Mouse (Mus musculus) forebrain, embryonic 10.5 days (tissue): ENCODE results near the gene Senp8. TPM values are rescaled to one million over a fixed set of nuclear protein-coding genes. Genes with fewer than 3 reads are reported as not detected.

Experiments
- DNase-seq: peaks from one replicate; pipeline ENCODE4 v3.0.0-alpha.2; 2017; ENCODE audit warnings: low spot score; ENCODE audit errors: extremely low spot score
- H3K27ac ChIP-seq: fragments of 300-500 bp; sonication (generic); 2 replicates; pipeline ENCODE4 v1.5.1; 2016; ENCODE audit warnings: mild to moderate bottlenecking
- H3K27me3 ChIP-seq: fragments of 300-500 bp; sonication (generic); 2 replicates; pipeline ENCODE4 v1.6.1; 2016; ENCODE audit warnings: mild to moderate bottlenecking; ENCODE audit not compliant: poor library complexity, severe bottlenecking
- H3K36me3 ChIP-seq: fragments of 300-500 bp; sonication (generic); replicated peaks from 2 replicates; pipeline ENCODE4 v1.6.1; 2016; ENCODE audit warnings: mild to moderate bottlenecking, moderate library complexity
- H3K4me1 ChIP-seq: fragments of 300-500 bp; sonication (generic); 2 replicates; pipeline ENCODE4 v1.6.1; 2016
- H3K4me3 ChIP-seq: fragments of 300-500 bp; sonication (generic); 2 replicates; pipeline ENCODE4 v1.5.1; 2016; ENCODE audit warnings: mild to moderate bottlenecking, moderate library complexity
- H3K9me3 ChIP-seq: fragments of 300-500 bp; sonication (generic); 2 replicates; pipeline ENCODE4 v1.6.1; 2016; ENCODE audit warnings: mild to moderate bottlenecking, moderate library complexity
- WGBS: fragments of 180-500 bp; shearing (Covaris S2); methylation state at CpG from one replicate; pipeline ENCODE4 v1.1.7; 2016; 5-methylcytosine and 5-hydroxymethylcytosine counted together
- polyA plus RNA-seq: library from polyadenylated mRNA; unstranded; fragments of >200 nt; fragmentation: Nextera tagmentation; extraction: Ambion mirVana; gene quantifications from 2 replicates; pipeline ENCODE4 v1.2.1, GENCODE M21; 2016

Gene Senp8
- polyA plus RNA-seq, 1 experiment from 2014 or later = 16.1 TPM

DNA sequence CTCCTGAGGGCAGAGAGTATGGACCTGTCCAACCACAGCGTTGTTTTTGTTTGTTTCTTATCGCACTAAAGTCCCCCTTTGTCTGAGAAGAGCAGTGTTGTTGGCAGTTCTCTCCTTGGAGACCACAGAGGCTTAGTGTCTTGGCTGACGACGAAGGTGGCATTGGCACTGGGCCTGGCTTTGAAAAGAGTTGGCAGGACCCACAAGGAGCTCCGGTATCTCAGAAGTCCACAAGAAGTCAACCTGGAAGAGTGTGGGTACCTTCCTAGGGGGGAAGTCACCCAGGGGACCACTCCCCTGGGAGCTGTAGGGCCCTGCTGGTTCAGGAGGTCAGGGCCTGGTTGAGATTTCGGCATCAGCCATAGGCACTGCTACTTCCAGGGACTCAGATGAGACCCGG, 49.4 kb downstream of the Senp8 start:
- no peaks in the 10 kb centered on the region for H3K9me3 ChIP-seq
- H3K4me3 ChIP-seq = no peak overlapping the region
- peaks cover 8% of the 10 kb centered on the region; the same call in 1 of the 2 replicates for H3K4me1 ChIP-seq
- DNase-seq = no peak
- H3K27ac ChIP-seq = no peak overlapping the region
- WGBS = 91% methylated on average over 7 of the region's 7 CpGs
- H3K36me3 ChIP-seq = no peaks in the 10 kb centered on the region
- H3K27me3 ChIP-seq = no peaks in the 10 kb centered on the region

DNA sequence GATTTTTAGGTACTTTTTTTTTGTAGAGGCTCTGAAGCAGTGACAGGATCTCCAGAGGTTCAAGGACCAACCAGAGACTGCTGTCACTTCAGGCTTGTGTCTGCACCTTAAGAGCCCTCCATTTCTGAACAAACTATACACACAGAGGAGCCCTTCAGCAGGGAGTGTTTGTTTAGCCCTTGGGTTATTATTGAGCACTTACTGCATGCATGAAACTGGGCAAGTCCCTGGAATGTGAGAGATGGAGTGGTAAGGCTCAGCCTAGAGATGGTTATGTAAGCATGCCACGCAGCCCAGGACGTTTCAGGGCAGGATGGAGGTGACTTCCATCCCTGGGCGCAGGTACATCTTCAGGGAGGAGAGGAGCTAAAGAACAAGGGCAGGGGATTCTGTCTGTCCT, 54.1 kb downstream of the Senp8 start:
- WGBS = 82% methylated on average over 3 of the region's 3 CpGs
- H3K27me3 ChIP-seq = peaks cover 15% of the 10 kb centered on the region
- no peaks in the 10 kb centered on the region for H3K9me3 ChIP-seq
- H3K4me1 ChIP-seq = peaks cover 30% of the 10 kb centered on the region
- H3K36me3 ChIP-seq = no peaks in the 10 kb centered on the region
- no peak for DNase-seq
- no peak overlapping the region for H3K27ac ChIP-seq
- H3K4me3 ChIP-seq = no peak overlapping the region

DNA sequence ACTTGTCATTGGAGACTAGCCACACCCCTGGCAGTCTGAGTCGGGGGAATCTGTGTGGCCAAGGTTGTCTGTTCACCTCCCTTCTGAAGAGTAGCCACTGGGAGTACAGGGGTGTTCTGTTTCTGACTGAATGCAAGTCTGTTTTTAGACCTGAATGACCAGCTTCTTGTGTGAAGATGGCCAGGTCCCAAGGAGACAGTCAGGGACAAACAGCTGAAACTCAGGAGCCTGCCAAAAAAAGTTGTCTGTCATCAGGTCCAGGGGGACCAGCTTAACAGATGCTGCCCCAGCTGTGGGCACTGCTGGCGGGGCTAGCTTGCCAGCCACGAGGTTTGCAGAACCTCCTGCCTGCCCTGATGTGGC, 55.1 kb downstream of the Senp8 start:
- Histone ChIP-seq H3K9me3 (no peaks in the 10 kb centered on the region), H3K4me1 (peaks cover 29% of the 10 kb centered on the region), H3K27me3 (peaks cover 24% of the 10 kb centered on the region), H3K4me3 (no peak overlapping the region), H3K27ac (no peak overlapping the region; the same call in 1 of the 2 replicates), H3K36me3 (no peaks in the 10 kb centered on the region)
- no peak for DNase-seq
- 60% methylated on average over 3 of the region's 3 CpGs for WGBS

DNA sequence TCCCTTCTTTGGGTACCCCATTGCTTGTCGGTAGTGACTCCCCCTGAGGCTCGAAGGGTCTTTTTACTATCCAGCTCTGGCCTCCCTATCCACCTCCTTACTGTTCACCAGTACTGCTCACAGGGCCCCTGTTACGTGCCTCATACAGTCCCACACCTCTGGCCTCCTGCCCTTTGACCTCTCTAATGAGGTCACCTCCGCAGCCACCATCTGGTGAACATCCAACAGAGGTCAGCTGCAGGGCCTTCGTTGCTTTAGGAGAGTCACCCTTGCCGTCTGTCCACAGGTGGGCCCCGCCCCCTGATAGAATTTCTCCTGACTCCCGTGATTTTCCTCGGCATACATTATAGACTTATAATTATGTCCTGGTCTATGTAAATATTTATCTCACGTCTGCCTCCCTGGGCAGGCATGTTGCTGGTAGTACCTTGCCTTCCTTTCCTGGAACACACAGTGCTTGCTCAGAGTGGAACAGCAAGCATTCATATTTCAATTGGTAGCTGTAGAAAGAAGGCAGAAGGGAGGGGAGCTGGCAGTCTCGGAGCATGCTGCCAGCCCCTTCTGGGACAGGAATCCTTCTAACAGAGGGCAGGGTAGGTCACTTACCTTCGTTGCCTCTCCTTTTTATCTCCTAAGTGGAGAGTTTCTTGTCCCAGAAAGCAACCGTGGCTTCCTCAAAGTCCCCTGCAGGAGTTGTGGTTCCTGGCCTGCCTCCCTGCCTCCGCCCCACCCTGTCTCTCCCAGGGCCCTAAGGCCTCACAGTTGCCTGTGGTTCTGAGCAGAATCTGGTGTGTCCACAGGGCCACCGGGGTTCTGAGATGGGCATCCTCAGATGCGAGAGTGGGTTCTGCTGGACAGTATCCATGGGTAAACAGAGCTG, 55.7 kb downstream of the Senp8 start:
- Histone ChIP-seq H3K36me3 (no peaks in the 10 kb centered on the region), H3K4me1 (peaks cover 29% of the 10 kb centered on the region), H3K27ac (no peak overlapping the region; the same call in 1 of the 2 replicates), H3K4me3 (no peak overlapping the region), H3K27me3 (peaks cover 24% of the 10 kb centered on the region), H3K9me3 (no peaks in the 10 kb centered on the region)
- WGBS = 56% methylated on average over 16 of the region's 16 CpGs
- DNase-seq = no peak

DNA sequence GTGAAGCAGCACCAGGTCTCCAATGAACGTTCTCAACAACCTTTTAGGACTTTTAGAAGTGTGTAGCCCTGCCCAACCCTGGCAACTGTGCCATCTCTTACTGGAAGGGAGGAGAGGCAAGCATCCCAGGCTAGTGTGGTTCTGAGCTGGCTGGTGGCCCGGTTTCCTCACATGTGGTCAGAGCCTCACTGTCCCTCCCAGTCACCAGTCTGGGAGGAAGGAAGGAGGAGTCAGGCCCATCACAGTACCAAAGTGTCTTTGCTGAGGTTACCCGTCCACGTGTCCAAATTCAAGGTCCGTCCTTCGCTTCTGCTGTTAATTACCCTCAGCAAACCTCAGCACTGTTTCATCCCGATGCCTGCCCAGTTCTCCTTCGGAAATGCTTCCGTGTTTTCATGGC, 58.4 kb downstream of the Senp8 start:
- Histone ChIP-seq H3K4me1 (peaks cover 29% of the 10 kb centered on the region), H3K4me3 (peak overlapping the region; percentile 45), H3K9me3 (no peaks in the 10 kb centered on the region), H3K27ac (no peak overlapping the region), H3K27me3 (peaks cover 24% of the 10 kb centered on the region), H3K36me3 (no peaks in the 10 kb centered on the region)
- 43% methylated on average over 9 of the region's 9 CpGs for WGBS
- no peak for DNase-seq

DNA sequence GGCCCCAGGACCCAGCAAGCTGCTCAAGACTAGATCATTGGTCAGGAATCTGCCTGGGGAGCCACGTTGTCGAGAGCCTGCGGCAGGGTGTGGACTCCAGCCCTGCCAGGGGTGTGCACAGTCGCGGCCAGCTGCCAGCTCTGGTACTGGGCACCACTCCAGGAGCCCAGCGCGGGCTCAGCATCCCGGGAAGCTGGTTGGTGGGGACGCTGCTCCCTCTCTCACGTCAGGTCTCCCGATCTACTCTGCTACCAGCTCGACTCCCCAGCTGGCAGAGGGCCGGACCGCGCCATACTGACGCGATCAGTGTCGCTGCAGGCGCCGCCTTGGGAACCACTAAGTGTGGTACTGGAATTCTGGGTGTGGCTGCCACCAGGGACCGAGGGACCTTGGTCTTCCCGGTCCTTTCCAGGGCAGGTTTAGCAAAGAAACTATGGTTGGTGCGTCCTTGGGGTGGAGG, 58.8 kb downstream of the Senp8 start:
- H3K27ac ChIP-seq = peak overlapping the region; percentile 67
- no peak for DNase-seq
- 4% methylated on average over 23 of the region's 23 CpGs for WGBS
- H3K4me3 ChIP-seq = peak overlapping the region; percentile 45
- no peaks in the 10 kb centered on the region for H3K9me3 ChIP-seq
- H3K27me3 ChIP-seq = peaks cover 24% of the 10 kb centered on the region
- H3K36me3 ChIP-seq = no peaks in the 10 kb centered on the region
- peaks cover 29% of the 10 kb centered on the region for H3K4me1 ChIP-seq

DNA sequence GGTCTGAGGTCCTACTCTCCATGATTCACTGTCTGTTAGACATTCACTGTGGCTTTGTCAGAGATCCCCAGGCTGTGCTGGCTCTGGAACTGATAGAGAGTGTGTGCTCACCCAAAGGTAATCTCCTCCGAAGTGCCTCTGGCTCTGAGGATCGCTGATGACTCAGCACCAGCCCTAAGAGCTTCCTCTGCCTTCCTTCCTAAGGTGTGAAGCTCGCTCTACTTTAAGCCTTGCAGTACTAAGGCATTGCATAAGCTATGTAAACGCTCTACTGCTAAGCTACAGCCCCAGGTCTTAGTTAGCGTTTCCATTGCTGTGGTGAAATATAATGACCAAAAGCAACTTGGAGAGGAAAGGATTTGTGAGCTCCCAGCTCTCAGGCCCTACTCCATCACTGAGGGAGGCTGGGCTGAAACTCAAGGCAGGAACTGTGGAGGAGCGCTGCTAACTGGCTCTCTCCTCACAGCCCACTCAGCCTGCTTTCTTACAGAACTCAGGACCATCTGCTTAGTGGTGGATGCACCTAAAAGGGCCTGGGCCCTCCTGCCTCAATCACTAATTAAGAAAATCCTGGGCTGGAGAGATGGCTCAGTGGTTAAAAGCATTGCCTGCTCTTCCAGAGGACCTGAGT, 63.0 kb downstream of the Senp8 start:
- no peaks in the 10 kb centered on the region for H3K9me3 ChIP-seq
- WGBS = 41% methylated on average over 6 of the region's 6 CpGs
- no peak overlapping the region for H3K4me3 ChIP-seq
- peaks cover 12% of the 10 kb centered on the region for H3K4me1 ChIP-seq
- H3K27ac ChIP-seq = no peak overlapping the region
- H3K36me3 ChIP-seq = no peaks in the 10 kb centered on the region
- no peak for DNase-seq
- peaks cover 24% of the 10 kb centered on the region for H3K27me3 ChIP-seq

Other genes starting within 250 kb of the Senp8 start
- gene Hexa, start 211.2 kb downstream of the Senp8 start, polyA plus RNA-seq = 41.8 and 42.9 TPM in 2 replicates
- not detected in 2 replicates for gene Tmem202, start 210.9 kb downstream of the Senp8 start, polyA plus RNA-seq
- gene Celf6, start 172.8 kb downstream of the Senp8 start, polyA plus RNA-seq = 1.3 and 3.1 TPM in 2 replicates
- gene Parp6, start 133.4 kb downstream of the Senp8 start, polyA plus RNA-seq = 34.1 and 41.6 TPM in 2 replicates
- gene Pkm, start 94.3 kb downstream of the Senp8 start, polyA plus RNA-seq = 3,207 and 3,346 TPM in 2 replicates
- 0.22 and 0.46 TPM in 2 replicates for gene Gramd2, start 70.6 kb downstream of the Senp8 start, polyA plus RNA-seq
- gene Myo9a, start 186 bp upstream of the Senp8 start, polyA plus RNA-seq = 9.7 and 11.4 TPM in 2 replicates
- not detected in 2 replicates for gene Nr2e3, start 209.9 kb upstream of the Senp8 start, polyA plus RNA-seq